Comparison of ENCODE assay signal across 15 mouse cellular contexts in genomic region chr11:76349833-76350232, GRCm38 (mm10). TPM values are rescaled to one million over a fixed set of nuclear protein-coding genes. Genes with fewer than 3 reads are reported as not detected.
DNase-seq lines count a peak whose midpoint lies in the region; ATAC-seq and TF ChIP-seq lines count a peak whose summit lies in the region.
"Had no signal": no experiment of that assay in that cellular context is flagged by ENCODE, and none has a peak within 500 bp of the region (broad histone marks: within the 10 kb centered on the region; RNA-seq: fewer than 3 reads in every experiment).

No protein-coding gene starts in this region.

- peak overlapping the region; percentile 68 for H3K27ac ChIP-seq in gastrocnemius, adult 2 months
- peak overlapping the region; percentile 57; the same call in 1 of the 2 replicates for H3K27ac ChIP-seq in midbrain, embryonic 13.5 days
- no peak overlapping the region for H3K27ac ChIP-seq in midbrain, postnatal 0 days (ENCODE audit: low read depth, low read length)
- peak overlapping the region; percentile 73 for H3K27ac ChIP-seq in hindbrain, embryonic 13.5 days
- H3K27ac ChIP-seq in neural tube, embryonic 15.5 days (replicated peaks): 0 out of 2 replicates have a peak overlapping the region, but pooled peaks have one; percentile 37
- H3K27ac ChIP-seq: kidney, postnatal 0 days had no signal

- peaks cover 50% of the 10 kb centered on the region for H3K4me1 ChIP-seq in midbrain, embryonic 13.5 days (replicated peaks)
- H3K4me1 ChIP-seq in midbrain, postnatal 0 days (ENCODE audit: insufficient read depth, low read length): no peaks in the 10 kb centered on the region; the same call in 1 of the 2 replicates
- peaks cover 61% of the 10 kb centered on the region for H3K4me1 ChIP-seq in hindbrain, embryonic 13.5 days (replicated peaks)
- peaks cover 55% of the 10 kb centered on the region for H3K4me1 ChIP-seq in neural tube, embryonic 15.5 days

- no peak for DNase-seq in gastrocnemius, adult 2 months
- DNase-seq in gastrocnemius, postnatal 25 days: no peak
- no peak for DNase-seq in midbrain, postnatal 0 days (ENCODE audit: low spot score)
- no peak for DNase-seq in frontal cortex, postnatal 25 days (ENCODE audit: low spot score in 2 of 2)
- DNase-seq in urinary bladder, adult 2 months (ENCODE audit: low spot score): no peak
- DNase-seq: cerebellum, adult 8-10 months; layer of hippocampus, adult 9-11 months; lung, adult 18-20 months; right cerebral cortex, postnatal 25 days; thymus, adult 18-20 months had no signal

- TF ChIP-seq CTCF in gastrocnemius, adult 2 months (IDR thresholded peaks at IDR 0.05): no peak
- TF ChIP-seq CTCF in midbrain, postnatal 0 days (IDR thresholded peaks at IDR 0.05): no peak

- no peak overlapping the region for H3K4me3 ChIP-seq in gastrocnemius, adult 2 months
- H3K4me3 ChIP-seq in midbrain, embryonic 13.5 days (replicated peaks): no peak overlapping the region
- no peak overlapping the region for H3K4me3 ChIP-seq in midbrain, postnatal 0 days (ENCODE audit: low read depth, low read length)
- H3K4me3 ChIP-seq in hindbrain, embryonic 13.5 days: no peak overlapping the region
- no peak overlapping the region for H3K4me3 ChIP-seq in neural tube, embryonic 15.5 days (replicated peaks)
- H3K4me3 ChIP-seq: heart, embryonic 12.5 days had no signal

- no peak overlapping the region for H3K4me2 ChIP-seq in midbrain, embryonic 13.5 days (replicated peaks)
- H3K4me2 ChIP-seq in midbrain, postnatal 0 days (ENCODE audit: low read depth, low read length, poor library complexity, severe bottlenecking): no peak overlapping the region
- H3K4me2 ChIP-seq in hindbrain, embryonic 13.5 days: no peak overlapping the region
- H3K4me2 ChIP-seq in neural tube, embryonic 15.5 days: no peak overlapping the region
- H3K4me2 ChIP-seq: heart, embryonic 12.5 days had no signal

- no peaks in the 10 kb centered on the region for H3K27me3 ChIP-seq in midbrain, embryonic 13.5 days
- H3K27me3 ChIP-seq in midbrain, postnatal 0 days (ENCODE audit: insufficient read depth, low read length): no peaks in the 10 kb centered on the region
- H3K27me3 ChIP-seq in hindbrain, embryonic 13.5 days: no peaks in the 10 kb centered on the region
- no peaks in the 10 kb centered on the region for H3K27me3 ChIP-seq in neural tube, embryonic 15.5 days (replicated peaks)
- H3K27me3 ChIP-seq: heart, embryonic 12.5 days had no signal

- H3K9me3 ChIP-seq in midbrain, embryonic 13.5 days: no peaks in the 10 kb centered on the region
- H3K9me3 ChIP-seq in midbrain, postnatal 0 days (ENCODE audit: low read length): no peaks in the 10 kb centered on the region
- no peaks in the 10 kb centered on the region for H3K9me3 ChIP-seq in hindbrain, embryonic 13.5 days
- H3K9me3 ChIP-seq in neural tube, embryonic 15.5 days (replicated peaks): no peaks in the 10 kb centered on the region
- H3K9me3 ChIP-seq: heart, embryonic 12.5 days had no signal

- H3K9ac ChIP-seq in midbrain, embryonic 13.5 days (replicated peaks): no peak overlapping the region; the same call in 1 of the 2 replicates
- H3K9ac ChIP-seq in midbrain, postnatal 0 days (replicated peaks; ENCODE audit: low read length, poor library complexity, severe bottlenecking): no peak overlapping the region
- H3K9ac ChIP-seq in hindbrain, embryonic 13.5 days: peak overlapping the region; percentile 24; the same call in 1 of the 2 replicates
- H3K9ac ChIP-seq in neural tube, embryonic 15.5 days (replicated peaks): no peak overlapping the region; the same call in 1 of the 2 replicates
- H3K9ac ChIP-seq: heart, embryonic 12.5 days had no signal

- intact Hi-C loops in gastrocnemius, adult 2 months (cut with DNase I): no loop called here

- 50% methylated on average over 5 of the region's 5 CpGs for WGBS in midbrain, embryonic 13.5 days
- WGBS in midbrain, postnatal 0 days: 66% methylated on average over 5 of the region's 5 CpGs
- WGBS in hindbrain, embryonic 13.5 days: 42% methylated on average over 5 of the region's 5 CpGs
- WGBS in neural tube, embryonic 15.5 days: 53% methylated on average over 5 of the region's 5 CpGs

- H3K36me3 ChIP-seq in midbrain, embryonic 13.5 days: no peaks in the 10 kb centered on the region
- H3K36me3 ChIP-seq in midbrain, postnatal 0 days (ENCODE audit: insufficient read depth, low read length): no peaks in the 10 kb centered on the region
- H3K36me3 ChIP-seq in hindbrain, embryonic 13.5 days: no peaks in the 10 kb centered on the region
- H3K36me3 ChIP-seq in neural tube, embryonic 15.5 days: no peaks in the 10 kb centered on the region
- H3K36me3 ChIP-seq: heart, embryonic 12.5 days had no signal

- ATAC-seq in midbrain, embryonic 13.5 days: no peak
- no peak for ATAC-seq in midbrain, postnatal 0 days (ENCODE audit: low FRiP score)
- no peak for ATAC-seq in hindbrain, embryonic 13.5 days (ENCODE audit: low FRiP score)
- no peak for ATAC-seq in neural tube, embryonic 15.5 days (ENCODE audit: low FRiP score)

RNA-seq across cellular contexts. Expression of gene Nxn, which starts 49.1 kb away (rescaled TPM):
- total RNA-seq in gastrocnemius, adult 2 months (2021): 10 to 100 TPM; 42.0 to 49.3 TPM
- 10 to 100 TPM; 25.6 to 32.0 TPM for total RNA-seq in gastrocnemius, postnatal 25 days (2021)
- polyA plus RNA-seq in midbrain, embryonic 13.5 days (2015; fragmentation: Nextera tagmentation; extraction: Ambion mirVana): 29.0 and 34.3 TPM in 2 replicates
- total RNA-seq in midbrain, postnatal 0 days (2014; rRNA removed): 25.2 and 32.2 TPM in 2 replicates
- polyA plus RNA-seq in midbrain, postnatal 0 days (2015; fragmentation: Nextera tagmentation; extraction: Ambion mirVana): 13.7 and 15.2 TPM in 2 replicates
- polyA plus RNA-seq in hindbrain, embryonic 13.5 days (2015; fragmentation: Nextera tagmentation; extraction: Ambion mirVana): 30.4 and 35.6 TPM in 2 replicates
- polyA plus RNA-seq in neural tube, embryonic 15.5 days (2015; fragmentation: Nextera tagmentation; extraction: Ambion mirVana): 27.3 and 29.8 TPM in 2 replicates
- polyA plus RNA-seq in urinary bladder, adult 2 months (2012; rRNA removed): 59.5 and 71.7 TPM in 2 replicates

RNA-seq across cellular contexts. Expression of gene Timm22, which starts 56.9 kb away (rescaled TPM):
- total RNA-seq in gastrocnemius, adult 2 months (2021): 10 to 100 TPM; 29.0 to 45.0 TPM
- 10 to 100 TPM; 40.4 to 40.8 TPM for total RNA-seq in gastrocnemius, postnatal 25 days (2021)
- polyA plus RNA-seq in midbrain, embryonic 13.5 days (2015; fragmentation: Nextera tagmentation; extraction: Ambion mirVana): 96.3 and 102 TPM in 2 replicates
- total RNA-seq in midbrain, postnatal 0 days (2014; rRNA removed): 26.6 and 38.0 TPM in 2 replicates
- 103 and 104 TPM in 2 replicates for polyA plus RNA-seq in midbrain, postnatal 0 days (2015; fragmentation: Nextera tagmentation; extraction: Ambion mirVana)
- polyA plus RNA-seq in hindbrain, embryonic 13.5 days (2015; fragmentation: Nextera tagmentation; extraction: Ambion mirVana): 116 and 119 TPM in 2 replicates
- polyA plus RNA-seq in neural tube, embryonic 15.5 days (2015; fragmentation: Nextera tagmentation; extraction: Ambion mirVana): 107 and 108 TPM in 2 replicates
- polyA plus RNA-seq in urinary bladder, adult 2 months (2012; rRNA removed): 19.6 and 21.5 TPM in 2 replicates
